Mouse (Mus musculus) brain, embryonic 14.5 days (tissue): ENCODE results near the gene Rnaseh2a.

Source experiments
- CTCF ChIP-seq: fragments of 200-500 bp; IDR thresholded peaks from 2 replicates; pipeline ENCODE4 v1.5.1; 2012; ENCODE audit warnings: inconsistent platforms, mild to moderate bottlenecking, moderate library complexity, borderline replicate concordance; ENCODE audit not compliant: insufficient read depth, insufficient read length; ENCODE audit errors: extremely low read depth
- POLR2A ChIP-seq: fragments of 200-500 bp; IDR thresholded peaks from 2 replicates; pipeline ENCODE4 v1.6.1; 2012; ENCODE audit warnings: mild to moderate bottlenecking, inconsistent platforms, borderline replicate concordance; ENCODE audit not compliant: poor library complexity, insufficient read depth, insufficient read length, severe bottlenecking; ENCODE audit errors: extremely low read depth

GRCm38 (mm10) chr8:84978248-84978940, 8.8 kb upstream of the Rnaseh2a start, which contains the start of gene Junb:
- TF ChIP-seq POLR2A (peak; percentile 54; the same call in 1 of the 2 replicates), CTCF (no peak)
